Mouse (Mus musculus) embryonic facial prominence, embryonic 11.5 days (tissue): ENCODE data around the gene 5330417H12Rik. TPM values are rescaled to one million over a fixed set of nuclear protein-coding genes. Genes with fewer than 3 reads are reported as not detected.

Source experiments
- ATAC-seq: fragments of 200-750 bp; cut with Nextera tagmentation; replicated peaks from 2 replicates; pipeline ENCODE4 v1.8.0; 2017; ENCODE audit warnings: low read depth; ENCODE audit not compliant: insufficient number of reproducible peaks, low FRiP score, low TSS enrichment
- DNase-seq: peaks from one replicate; pipeline ENCODE4 v3.0.0-alpha.2; 2015; ENCODE audit warnings: low spot score
- H3K27ac ChIP-seq: fragments of 300-500 bp; sonication (generic); replicated peaks from 2 replicates; pipeline ENCODE4 v1.5.1; 2014; ENCODE audit warnings: mild to moderate bottlenecking, low read depth, low read length, control low read depth
- H3K27me3 ChIP-seq: fragments of 300-500 bp; sonication (generic); 2 replicates; pipeline ENCODE4 v1.6.1; 2014; ENCODE audit warnings: mild to moderate bottlenecking, low read length, moderate library complexity, mixed read lengths; ENCODE audit not compliant: control insufficient read depth, insufficient read depth
- H3K36me3 ChIP-seq: fragments of 300-500 bp; sonication (generic); replicated peaks from 2 replicates; pipeline ENCODE4 v1.6.1; 2014; ENCODE audit warnings: low read depth, mild to moderate bottlenecking, low read length, moderate library complexity, mixed read lengths; ENCODE audit not compliant: control insufficient read depth, insufficient read depth
- H3K4me1 ChIP-seq: fragments of 300-500 bp; sonication (generic); 2 replicates; pipeline ENCODE4 v1.6.1; 2014; ENCODE audit warnings: low read length, mixed read lengths; ENCODE audit not compliant: control insufficient read depth, insufficient read depth
- H3K4me2 ChIP-seq: fragments of 300-500 bp; sonication (generic); 2 replicates; pipeline ENCODE4 v1.6.1; 2014; ENCODE audit warnings: low read depth, mild to moderate bottlenecking, control low read depth, low read length, moderate library complexity
- H3K4me3 ChIP-seq: fragments of 300-500 bp; sonication (generic); 2 replicates; pipeline ENCODE4 v1.5.1; 2014; ENCODE audit warnings: low read depth, low read length, control low read depth
- H3K9ac ChIP-seq: fragments of 300-500 bp; sonication (generic); replicated peaks from 2 replicates; pipeline ENCODE4 v1.6.1; 2014; ENCODE audit warnings: mild to moderate bottlenecking, control low read depth, low read length
- H3K9me3 ChIP-seq: fragments of 300-500 bp; sonication (generic); replicated peaks from 2 replicates; pipeline ENCODE4 v1.6.1; 2016; ENCODE audit warnings: mild to moderate bottlenecking, low read length, inconsistent platforms, mixed read lengths; ENCODE audit not compliant: control insufficient read depth
- WGBS: fragments of 180-500 bp; shearing (Covaris S2); extraction: QIAGEN DNeasy Blood & Tissue Kit; methylation state at CpG from one replicate; pipeline ENCODE4 v1.1.7; 2014; 5-methylcytosine and 5-hydroxymethylcytosine counted together
- polyA plus RNA-seq: library from polyadenylated mRNA; unstranded; fragments of >200 nt; fragmentation: Nextera tagmentation; extraction: Ambion mirVana; gene quantifications from 2 replicates; pipeline ENCODE4 v1.2.1, GENCODE M21; 2014

The 5330417H12Rik gene
- polyA plus RNA-seq, result not detected in 2 replicates

DNA sequence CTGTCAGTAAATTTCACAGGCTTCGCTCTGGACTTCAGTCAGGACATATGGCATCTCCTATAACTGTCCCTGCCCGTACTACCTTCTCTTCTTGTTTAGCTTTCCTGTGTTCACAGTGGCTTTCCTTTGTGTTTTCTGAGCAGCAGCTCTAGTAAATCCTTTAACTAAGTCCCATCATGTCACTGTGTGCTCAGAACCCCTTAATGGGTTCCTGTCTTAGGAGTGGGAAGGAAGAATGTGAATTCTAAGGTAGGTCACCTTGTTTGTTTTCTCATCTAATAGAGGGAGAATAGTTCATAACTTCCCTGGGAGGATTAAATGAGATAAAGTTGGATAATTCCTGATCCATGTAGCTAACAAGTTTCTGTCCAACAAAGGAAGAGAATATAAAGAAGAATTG is at the start of gene 5330417H12Rik:
Gene 5330417H12Rik, minus strand, starts transcription at position 101 of the 400 bp plus-strand sequence.
- WGBS, result 79% methylated on average over 2 of the region's 2 CpGs
- Histone ChIP-seq H3K4me1 (no peaks in the 10 kb centered on the region), H3K9me3 (no peaks in the 10 kb centered on the region), H3K4me2 (no peak within 1 kb of the TSS), H3K9ac (no peak within 1 kb of the TSS), H3K4me3 (no peak within 1 kb of the TSS), H3K27me3 (no peaks in the 10 kb centered on the region), H3K27ac (no peak within 1 kb of the TSS), H3K36me3 (no peaks in the 10 kb centered on the region)
- ATAC-seq, result no peak
- DNase-seq, result no peak

DNA sequence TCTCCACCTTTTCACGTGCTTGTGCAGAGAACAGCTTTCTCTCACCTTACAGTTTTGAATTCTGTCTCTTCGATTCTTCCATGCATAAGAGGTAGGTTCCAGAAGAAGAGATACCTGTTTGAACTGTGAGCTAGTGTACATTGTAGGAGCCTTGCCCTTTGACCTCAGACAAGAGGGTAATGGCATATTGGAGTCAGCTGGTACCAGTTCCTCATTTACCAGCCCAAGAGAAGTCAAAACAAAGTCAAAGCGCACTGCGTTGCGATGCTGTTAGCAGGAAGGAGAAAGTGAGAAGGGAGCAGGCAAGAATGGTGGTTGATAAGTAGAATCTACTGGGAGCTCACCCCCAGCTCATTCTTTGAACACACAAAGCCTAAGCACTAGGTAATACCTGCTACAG is 43.6 kb upstream of the 5330417H12Rik start:
- Histone ChIP-seq H3K4me3 (no peak overlapping the region), H3K36me3 (no peaks in the 10 kb centered on the region), H3K27ac (no peak overlapping the region), H3K9ac (no peak overlapping the region), H3K4me1 (peaks cover 7% of the 10 kb centered on the region), H3K4me2 (no peak overlapping the region), H3K9me3 (no peaks in the 10 kb centered on the region), H3K27me3 (no peaks in the 10 kb centered on the region)
- ATAC-seq (no peak), DNase-seq (no peak)
- 83% methylated on average over 5 of the region's 5 CpGs for WGBS

DNA sequence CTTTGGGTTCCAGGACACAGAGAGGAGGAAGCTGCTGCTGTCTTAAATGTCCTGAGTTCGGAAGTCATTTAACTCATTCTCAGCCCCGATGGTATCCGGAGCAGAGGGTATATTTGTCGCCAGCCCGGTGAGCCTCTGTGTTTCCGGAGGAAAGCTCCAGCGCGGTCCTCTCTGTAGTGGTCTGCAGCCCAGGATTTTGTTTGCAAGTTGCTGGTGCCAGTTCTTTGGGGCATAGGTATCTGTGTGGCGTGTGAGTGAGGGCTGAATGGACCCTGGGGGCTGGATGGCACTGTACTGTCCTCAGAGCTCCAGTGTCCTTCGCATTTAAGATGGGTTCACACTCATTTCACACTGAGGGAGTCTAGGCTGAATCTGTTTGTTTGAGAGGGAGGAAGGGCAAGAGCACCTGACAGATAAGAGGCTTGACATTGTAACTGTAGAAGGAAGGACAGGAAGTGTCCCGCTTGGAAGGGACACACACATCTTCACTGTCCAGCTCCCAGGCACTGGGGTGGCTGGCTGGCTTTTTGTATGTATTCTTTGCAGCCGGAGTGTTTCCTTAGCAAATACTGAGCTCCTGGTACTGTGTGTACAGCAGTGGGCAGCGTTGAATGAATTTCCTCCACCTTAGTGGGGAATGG is 41.4 kb upstream of the 5330417H12Rik start:
- peak overlapping the region; percentile 77 for H3K9ac ChIP-seq
- H3K36me3 ChIP-seq, result no peaks in the 10 kb centered on the region
- peak overlapping the region; percentile 70 for H3K4me2 ChIP-seq
- WGBS, result 23% methylated on average over 13 of the region's 13 CpGs
- peak overlapping the region; percentile 97 for H3K27ac ChIP-seq
- ATAC-seq (no peak), DNase-seq (no peak)
- peak overlapping the region; percentile 59 for H3K4me3 ChIP-seq
- H3K9me3 ChIP-seq, result no peaks in the 10 kb centered on the region
- H3K27me3 ChIP-seq, result no peaks in the 10 kb centered on the region
- peaks cover 13% of the 10 kb centered on the region for H3K4me1 ChIP-seq

DNA sequence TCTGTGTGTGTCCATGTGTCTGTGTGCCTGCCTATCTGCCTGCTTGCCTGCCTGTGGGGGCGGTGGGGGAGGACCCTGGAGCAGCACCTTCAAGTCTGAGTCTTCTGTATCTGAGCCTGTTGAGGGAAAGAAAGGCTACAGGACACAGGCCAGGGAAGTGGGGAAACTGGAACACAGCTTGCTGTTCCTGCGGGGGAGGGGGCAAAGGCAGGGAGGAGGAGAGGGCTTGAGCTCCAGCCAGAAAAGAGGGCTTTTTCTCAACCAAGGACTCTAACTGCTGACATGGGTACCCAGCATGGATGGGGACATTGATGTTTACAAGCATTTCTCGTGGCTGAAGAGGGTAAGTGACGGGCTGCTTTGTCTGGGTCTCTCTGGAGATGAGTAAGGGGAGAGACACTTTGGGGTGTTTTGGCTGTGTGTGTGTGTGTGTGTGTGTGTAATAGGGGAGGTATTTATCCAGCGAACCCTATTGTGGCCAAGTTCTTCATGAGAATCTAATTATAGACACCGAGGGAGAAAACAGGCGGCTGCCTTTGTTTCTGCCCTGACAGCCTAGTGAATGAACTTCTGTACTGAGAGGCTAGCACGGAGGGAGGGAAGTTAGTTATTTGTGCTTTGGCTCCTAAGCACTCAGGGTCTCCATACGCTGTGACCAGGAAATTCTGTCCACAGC is 40.8 kb upstream of the 5330417H12Rik start:
- H3K4me3 ChIP-seq, result peak overlapping the region; percentile 59
- WGBS, result 6% methylated on average over 9 of the region's 9 CpGs
- peak overlapping the region; percentile 77 for H3K9ac ChIP-seq
- no peaks in the 10 kb centered on the region for H3K27me3 ChIP-seq
- no peaks in the 10 kb centered on the region for H3K9me3 ChIP-seq
- no peaks in the 10 kb centered on the region for H3K36me3 ChIP-seq
- ATAC-seq, result peak; percentile 34
- H3K4me1 ChIP-seq, result peaks cover 14% of the 10 kb centered on the region
- peak overlapping the region; percentile 97 for H3K27ac ChIP-seq
- peak; percentile 58 for DNase-seq
- H3K4me2 ChIP-seq, result peak overlapping the region; percentile 70

DNA sequence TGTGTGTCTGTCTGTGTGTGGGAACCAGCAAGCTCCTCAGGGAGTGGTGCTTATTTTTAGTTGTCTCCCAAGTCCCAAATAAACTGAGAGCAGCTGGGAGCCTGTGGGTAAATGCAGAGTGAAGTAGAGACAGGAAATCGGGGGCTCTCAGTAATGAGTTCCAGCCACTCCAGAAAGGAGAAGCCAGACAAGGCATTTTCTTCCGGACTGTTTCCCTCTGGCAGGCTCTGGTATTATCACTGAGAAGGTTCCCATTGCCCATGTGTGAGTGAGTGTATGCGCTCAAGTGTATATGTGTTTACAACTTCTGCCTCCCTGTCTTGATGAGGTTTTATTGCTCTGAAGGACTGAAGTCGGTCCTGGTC is 40.2 kb upstream of the 5330417H12Rik start:
- Histone ChIP-seq H3K4me3 (peak overlapping the region; percentile 59), H3K27ac (peak overlapping the region; percentile 97), H3K4me1 (peaks cover 14% of the 10 kb centered on the region), H3K4me2 (peak overlapping the region; percentile 70), H3K36me3 (no peaks in the 10 kb centered on the region), H3K9ac (peak overlapping the region; percentile 77), H3K27me3 (no peaks in the 10 kb centered on the region), H3K9me3 (no peaks in the 10 kb centered on the region)
- DNase-seq, result peak; percentile 85
- peak; percentile 41 for ATAC-seq
- WGBS, result 14% methylated on average over 4 of the region's 4 CpGs

DNA sequence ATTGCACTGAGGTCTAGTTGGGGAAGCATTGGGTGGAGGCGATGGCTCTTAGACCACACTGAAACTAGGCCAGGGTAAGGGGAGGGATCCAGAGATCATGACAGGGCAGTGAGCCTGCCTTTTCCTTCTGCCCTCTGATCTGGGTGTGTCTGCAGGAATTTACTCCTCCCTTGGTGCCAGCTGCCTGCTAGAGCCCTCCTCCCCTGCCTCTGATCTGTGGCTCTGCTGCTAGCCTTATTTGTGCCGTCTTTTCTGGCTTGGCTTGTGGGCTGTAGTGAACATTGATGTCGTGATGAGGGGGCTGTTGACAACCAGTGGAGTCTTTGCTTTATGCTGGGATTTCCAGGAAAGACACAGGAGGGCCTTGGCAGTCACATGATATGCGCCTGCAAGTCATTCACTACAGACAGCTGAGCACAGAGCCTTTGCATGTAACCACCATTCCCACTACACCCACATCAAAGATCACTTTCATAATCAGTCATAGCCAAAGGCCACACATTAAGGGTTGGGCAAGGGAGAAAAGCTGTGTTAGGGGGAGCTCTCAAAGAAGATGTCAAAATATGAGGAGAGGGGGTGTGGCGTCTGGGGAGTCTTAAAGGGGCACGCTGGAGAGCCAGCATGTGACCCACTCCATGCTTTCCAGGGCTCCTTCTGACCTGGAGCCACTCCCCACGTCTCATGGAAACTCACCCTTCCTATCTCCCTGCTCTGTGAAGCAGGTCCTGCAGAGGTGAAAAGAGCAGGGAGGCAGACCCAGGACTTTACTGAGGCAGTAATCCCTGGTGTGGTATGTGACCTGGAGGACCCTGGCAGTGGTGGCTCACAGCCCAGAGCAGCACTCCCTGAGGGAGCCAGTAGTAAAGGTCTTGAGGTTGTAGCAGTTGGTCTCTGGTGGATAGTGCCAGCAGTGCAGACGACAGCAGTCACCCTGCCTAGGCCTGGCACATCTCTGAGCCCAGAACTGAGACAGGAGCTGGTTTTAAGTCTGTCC is 39.4 kb upstream of the 5330417H12Rik start:
- Histone ChIP-seq H3K9ac (peak overlapping the region; percentile 77), H3K4me1 (peaks cover 14% of the 10 kb centered on the region), H3K4me2 (peak overlapping the region; percentile 70), H3K36me3 (no peaks in the 10 kb centered on the region), H3K4me3 (no peak overlapping the region), H3K27ac (peak overlapping the region; percentile 97), H3K9me3 (no peaks in the 10 kb centered on the region), H3K27me3 (no peaks in the 10 kb centered on the region)
- 22% methylated on average over 8 of the region's 8 CpGs for WGBS
- peak; percentile 47 for DNase-seq
- peak; percentile 36 for ATAC-seq

DNA sequence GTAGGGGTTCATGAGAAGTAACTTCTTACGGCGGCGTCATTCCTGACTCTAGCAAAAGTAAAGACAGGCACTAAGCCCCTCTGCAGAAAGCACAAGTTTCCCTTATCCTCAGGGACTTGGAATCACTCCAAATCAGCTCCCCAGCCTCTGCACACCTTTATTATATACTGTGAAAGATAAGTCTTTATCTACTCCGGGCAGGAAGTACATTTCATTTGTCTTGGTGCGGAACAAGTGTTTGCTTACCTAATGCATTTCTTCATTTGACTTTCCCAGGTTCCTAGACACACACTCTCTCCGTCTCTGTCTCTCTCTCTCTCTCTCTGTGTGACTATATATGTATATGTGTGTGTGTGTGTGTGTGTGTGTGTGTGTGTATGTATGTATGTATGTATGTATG is 38.7 kb upstream of the 5330417H12Rik start:
- H3K27ac ChIP-seq, result peak overlapping the region; percentile 41; the same call in 1 of the 2 replicates
- H3K9ac ChIP-seq, result no peak overlapping the region
- 84% methylated on average over 6 of the region's 6 CpGs for WGBS

More for the DNA sequence above, 38.7 kb upstream of the 5330417H12Rik start:
- Histone ChIP-seq H3K36me3 (no peaks in the 10 kb centered on the region), H3K4me1 (peaks cover 14% of the 10 kb centered on the region), H3K4me3 (no peak overlapping the region), H3K4me2 (no peak overlapping the region), H3K27me3 (no peaks in the 10 kb centered on the region), H3K9me3 (no peaks in the 10 kb centered on the region)
- no peak for ATAC-seq
- DNase-seq, result no peak
